Mouse (Mus musculus) testis, adult 2 months (tissue): ENCODE data around the gene Umodl1. TPM values are rescaled to one million over a fixed set of nuclear protein-coding genes. Genes with fewer than 3 reads are reported as not detected.

Experiments used
- H3K27ac ChIP-seq: fragments of 200-500 bp; 2 replicates; pipeline ENCODE4 v1.5.1; 2012; ENCODE audit warnings: low read depth, low read length; ENCODE audit not compliant: control insufficient read depth, insufficient read depth
- H3K27me3 ChIP-seq: fragments of 200-500 bp; 2 replicates; pipeline ENCODE4 v1.6.1; 2012; ENCODE audit warnings: mild to moderate bottlenecking, low read length, moderate library complexity; ENCODE audit not compliant: control insufficient read depth, insufficient read depth
- H3K36me3 ChIP-seq: fragments of 200-500 bp; 2 replicates; pipeline ENCODE4 v1.6.1; 2012; ENCODE audit warnings: mild to moderate bottlenecking, low read length; ENCODE audit not compliant: control insufficient read depth, insufficient read depth
- H3K4me1 ChIP-seq: fragments of 200-500 bp; 2 replicates; pipeline ENCODE4 v1.6.1; 2012; ENCODE audit warnings: low read length; ENCODE audit not compliant: control insufficient read depth, insufficient read depth
- H3K4me3 ChIP-seq: fragments of 200-500 bp; 2 replicates; pipeline ENCODE4 v1.5.1; 2012; ENCODE audit warnings: low read depth, mild to moderate bottlenecking, low read length, moderate library complexity, mixed read lengths; ENCODE audit not compliant: control insufficient read depth
- CTCF ChIP-seq: fragments of 200-500 bp; IDR thresholded peaks from 2 replicates; pipeline ENCODE4 v1.5.1; 2012; ENCODE audit warnings: low read depth, mild to moderate bottlenecking, inconsistent platforms, low read length, moderate library complexity; ENCODE audit not compliant: control insufficient read depth, insufficient read depth, insufficient replicate concordance
- POLR2A ChIP-seq: fragments of 200-500 bp; IDR thresholded peaks from 2 replicates; pipeline ENCODE4 v1.6.1; 2012; ENCODE audit warnings: low read depth, mild to moderate bottlenecking, inconsistent platforms, low read length, moderate library complexity; ENCODE audit not compliant: control insufficient read depth
- polyA plus RNA-seq: library from polyadenylated mRNA; depleted of rRNA; stranded (reverse); fragments of >200 nt; gene quantifications from 2 replicates; pipeline ENCODE4 v1.2.3, GENCODE M21; 2012

Umodl1 gene
- polyA plus RNA-seq, 1 experiment: 10.7 TPM

- H3K36me3 ChIP-seq: no peaks in the 10 kb centered on the region
- TF ChIP-seq POLR2A (no peak), CTCF (no peak)
- no peaks in the 10 kb centered on the region for H3K27me3 ChIP-seq
- H3K4me1 ChIP-seq: no peaks in the 10 kb centered on the region
- H3K27ac ChIP-seq: no peak overlapping the region
- H3K4me3 ChIP-seq: no peak overlapping the region
These were observed 41.9 kb downstream of the Umodl1 start for GRCm38 (mm10) chr17:30996296-30996695.

DNA sequence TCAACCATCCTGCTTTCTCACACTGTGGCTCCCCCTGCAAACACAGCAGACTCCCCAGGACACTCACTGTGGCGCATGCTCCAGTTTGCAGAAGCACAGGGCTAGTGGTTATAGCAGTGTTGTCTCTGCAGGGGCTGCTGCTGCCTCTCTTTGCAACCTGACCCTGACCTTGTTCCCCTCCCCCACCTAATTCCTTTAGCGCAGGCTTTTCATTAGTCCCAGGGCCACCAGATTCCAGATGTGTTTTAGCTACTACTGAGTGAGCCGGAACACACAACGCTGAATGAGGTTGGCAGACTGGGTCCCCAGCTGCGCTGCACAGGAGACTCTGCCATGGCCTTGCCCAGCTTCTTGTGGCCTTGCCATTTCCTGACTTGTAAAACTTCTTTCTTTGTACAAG lies 46.5 kb downstream of the Umodl1 start:
- TF ChIP-seq CTCF: no peak
- TF ChIP-seq POLR2A: no peak
- Histone ChIP-seq H3K4me1 (no peaks in the 10 kb centered on the region), H3K27ac (no peak overlapping the region), H3K36me3 (no peaks in the 10 kb centered on the region), H3K27me3 (no peaks in the 10 kb centered on the region), H3K4me3 (no peak overlapping the region)

GRCm38 (mm10) chr17:31002613-31003012 lies 48.2 kb downstream of the Umodl1 start:
- H3K4me3 ChIP-seq: no peak overlapping the region
- H3K36me3 ChIP-seq: no peaks in the 10 kb centered on the region
- H3K27me3 ChIP-seq: no peaks in the 10 kb centered on the region
- no peak overlapping the region for H3K27ac ChIP-seq
- TF ChIP-seq POLR2A: no peak
- TF ChIP-seq CTCF: no peak
- H3K4me1 ChIP-seq: no peaks in the 10 kb centered on the region

- TF ChIP-seq POLR2A (no peak), CTCF (no peak)
These were observed 50.8 kb downstream of the Umodl1 start for GRCm38 (mm10) chr17:31005284-31005683.

DNA sequence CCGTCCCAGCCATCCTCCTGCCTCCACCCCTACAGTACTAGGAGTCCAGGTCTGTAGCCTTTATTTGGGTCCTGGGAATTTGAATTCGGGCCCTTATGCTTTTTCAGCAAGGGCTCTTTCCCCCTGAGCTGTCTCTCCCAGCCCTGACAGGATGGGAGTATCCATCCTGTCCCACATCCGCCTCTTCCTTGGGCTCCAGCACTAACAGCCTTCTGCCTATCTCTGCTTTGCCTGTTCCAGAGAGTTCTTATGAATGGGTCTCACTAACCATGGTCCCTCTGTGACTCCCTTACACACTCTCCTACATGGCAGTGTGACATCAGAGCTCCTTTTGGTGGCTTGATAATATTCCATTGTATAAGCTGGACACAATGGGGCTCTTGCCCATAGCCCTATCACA lies 52.9 kb downstream of the Umodl1 start:
- H3K27ac ChIP-seq: no peak overlapping the region
- no peaks in the 10 kb centered on the region for H3K4me1 ChIP-seq
- H3K36me3 ChIP-seq: no peaks in the 10 kb centered on the region
- no peaks in the 10 kb centered on the region for H3K27me3 ChIP-seq
- TF ChIP-seq CTCF: no peak
- no peak for TF ChIP-seq POLR2A
- H3K4me3 ChIP-seq: no peak overlapping the region

More at GRCm38 (mm10) chr17:31005284-31005683, 50.8 kb downstream of the Umodl1 start:
- Histone ChIP-seq H3K4me1 (no peaks in the 10 kb centered on the region), H3K27me3 (no peaks in the 10 kb centered on the region), H3K36me3 (no peaks in the 10 kb centered on the region), H3K27ac (no peak overlapping the region), H3K4me3 (no peak overlapping the region)

DNA sequence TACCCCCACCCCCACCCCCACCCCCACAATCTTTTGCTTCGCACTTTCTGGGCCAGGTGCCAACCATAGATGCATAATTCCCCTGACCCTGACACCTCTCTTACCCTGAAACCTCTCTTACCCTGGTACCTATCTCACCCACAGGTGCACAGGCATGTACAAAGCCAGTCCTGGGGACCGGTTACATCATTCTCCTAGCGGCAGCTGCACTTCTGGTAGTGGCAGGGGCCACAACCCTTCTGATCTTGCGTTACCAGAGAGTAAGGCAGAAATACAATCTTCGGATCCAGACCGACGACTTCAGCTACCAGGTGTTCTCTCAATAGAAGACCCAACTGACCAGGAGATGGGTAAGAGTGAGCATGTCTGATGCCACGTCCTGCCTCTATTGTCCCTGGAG lies 54.0 kb downstream of the Umodl1 start:
- no peaks in the 10 kb centered on the region for H3K27me3 ChIP-seq
- TF ChIP-seq POLR2A: no peak
- TF ChIP-seq CTCF: no peak
- H3K36me3 ChIP-seq: no peaks in the 10 kb centered on the region
- no peaks in the 10 kb centered on the region for H3K4me1 ChIP-seq
- no peak overlapping the region for H3K27ac ChIP-seq
- H3K4me3 ChIP-seq: no peak overlapping the region

- no peaks in the 10 kb centered on the region for H3K27me3 ChIP-seq
- no peaks in the 10 kb centered on the region for H3K4me1 ChIP-seq
- TF ChIP-seq POLR2A (no peak), CTCF (peak; percentile 98)
- H3K36me3 ChIP-seq: no peaks in the 10 kb centered on the region
- no peak overlapping the region for H3K4me3 ChIP-seq
- H3K27ac ChIP-seq: no peak overlapping the region
These were observed 57.3 kb downstream of the Umodl1 start for GRCm38 (mm10) chr17:31011551-31012394.
